Mouse (Mus musculus) midbrain, embryonic 14.5 days (tissue): Measurements from ENCODE around the gene Fkbp5. TPM values are rescaled to one million over a fixed set of nuclear protein-coding genes. Genes with fewer than 3 reads are reported as not detected.
A peak's percentile ranks its signal among the peaks of the same experiment; 100 is the strongest.
"Not testable (repeated sequence)": the region's sequence is repeated elsewhere in the genome, so short reads cannot be mapped to it uniquely, and the experiment has no call there.

ENCODE experiments used
- ATAC-seq: fragments of 200-750 bp; cut with Nextera tagmentation; 2 replicates; pipeline ENCODE4 v1.8.0; 2017; ENCODE audit warnings: moderate number of reproducible peaks, moderate library complexity; ENCODE audit not compliant: low FRiP score, low TSS enrichment
- DNase-seq: peaks from one replicate; pipeline ENCODE4 v3.0.0-alpha.2; 2015
- H3K27ac ChIP-seq: fragments of 300-500 bp; sonication (generic); replicated peaks from 2 replicates; pipeline ENCODE4 v1.5.1; 2014; ENCODE audit warnings: mild to moderate bottlenecking, low read depth, low read length, moderate library complexity
- H3K27me3 ChIP-seq: fragments of 300-500 bp; sonication (generic); 2 replicates; pipeline ENCODE4 v1.6.1; 2014; ENCODE audit warnings: low read length, control low read depth, mixed read lengths; ENCODE audit not compliant: control insufficient read depth, insufficient read depth
- H3K36me3 ChIP-seq: fragments of 300-500 bp; sonication (generic); 2 replicates; pipeline ENCODE4 v1.6.1; 2014; ENCODE audit warnings: low read length, control low read depth; ENCODE audit not compliant: control insufficient read depth, insufficient read depth
- H3K4me1 ChIP-seq: fragments of 300-500 bp; sonication (generic); 2 replicates; pipeline ENCODE4 v1.6.1; 2014; ENCODE audit warnings: mild to moderate bottlenecking, antibody characterized with exemption, low read length, control low read depth; ENCODE audit not compliant: control insufficient read depth, insufficient read depth
- H3K4me2 ChIP-seq: fragments of 300-500 bp; sonication (generic); 2 replicates; pipeline ENCODE4 v1.6.1; 2014; ENCODE audit warnings: mild to moderate bottlenecking, low read length, moderate library complexity
- H3K4me3 ChIP-seq: fragments of 300-500 bp; sonication (generic); replicated peaks from 2 replicates; pipeline ENCODE4 v1.5.1; 2014; ENCODE audit warnings: low read depth, low read length
- H3K9ac ChIP-seq: fragments of 300-500 bp; sonication (generic); replicated peaks from 2 replicates; pipeline ENCODE4 v1.6.1; 2014; ENCODE audit warnings: mild to moderate bottlenecking, low read length, moderate library complexity
- H3K9me3 ChIP-seq: fragments of 300-500 bp; sonication (generic); 2 replicates; pipeline ENCODE4 v1.6.1; 2016; ENCODE audit warnings: low read length, control low read depth, mixed read lengths; ENCODE audit not compliant: control insufficient read depth
- WGBS: fragments of 180-500 bp; shearing (Covaris S2); extraction: QIAGEN DNeasy Blood & Tissue Kit; methylation state at CpG from one replicate; pipeline ENCODE4 v1.1.7; 2014; 5-methylcytosine and 5-hydroxymethylcytosine counted together
- polyA plus RNA-seq: library from polyadenylated mRNA; unstranded; fragments of >200 nt; fragmentation: Nextera tagmentation; extraction: Ambion mirVana; gene quantifications from 2 replicates; pipeline ENCODE4 v1.2.1, GENCODE M21; 2014

Fkbp5 gene
- polyA plus RNA-seq, result 11.6 and 22.2 TPM in 2 replicates

DNA sequence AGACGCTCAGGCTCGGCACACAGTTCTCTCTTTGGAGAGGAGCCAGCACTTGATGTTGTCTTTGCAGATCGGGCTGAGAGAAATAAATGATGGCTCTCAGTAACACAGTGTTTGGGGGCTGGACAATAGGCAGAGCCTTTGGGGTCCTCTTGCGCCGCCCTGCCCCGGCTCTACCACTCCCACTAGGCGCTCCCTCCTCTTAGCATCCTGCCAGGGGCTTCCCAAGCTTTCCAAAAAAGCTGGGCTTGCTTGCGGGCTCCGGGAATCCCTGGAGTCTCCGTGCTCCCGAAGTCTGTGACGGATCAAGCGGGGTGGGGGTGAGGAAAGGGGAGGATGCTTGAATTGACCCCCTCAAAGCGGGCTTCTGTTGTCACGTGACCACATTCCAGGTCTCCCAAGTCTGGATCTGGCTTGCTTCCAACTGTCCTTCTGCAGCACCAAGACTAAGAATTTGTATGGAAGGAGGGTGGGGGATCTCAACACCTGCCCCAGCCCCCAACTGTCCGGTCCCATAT is at the start of gene Fkbp5:
TSS of gene Fkbp5 (minus strand) at position 87 of the 515 bp plus-strand sequence.
- WGBS, result 2% methylated on average over 16 of the region's 16 CpGs
- H3K27ac ChIP-seq, result peak within 1 kb of the TSS; percentile 43; the same call in 1 of the 2 replicates
- peak; percentile 82 for DNase-seq
- H3K27me3 ChIP-seq, result peaks cover 18% of the 10 kb centered on the region; the same call in 1 of the 2 replicates
- peak within 1 kb of the TSS; percentile 47 for H3K9ac ChIP-seq
- H3K9me3 ChIP-seq, result no peaks in the 10 kb centered on the region
- H3K4me1 ChIP-seq, result peaks cover 11% of the 10 kb centered on the region
- H3K4me2 ChIP-seq, result peak within 1 kb of the TSS; percentile 70
- peak; percentile 47 for ATAC-seq
- H3K36me3 ChIP-seq, result no peaks in the 10 kb centered on the region
- H3K4me3 ChIP-seq, result peak within 1 kb of the TSS; percentile 39

- no peak overlapping the region for H3K4me2 ChIP-seq
- H3K4me1 ChIP-seq, result no peaks in the 10 kb centered on the region
- H3K27me3 ChIP-seq, result no peaks in the 10 kb centered on the region
- no peak for DNase-seq
- H3K9me3 ChIP-seq, result no peaks in the 10 kb centered on the region
- H3K36me3 ChIP-seq, result no peaks in the 10 kb centered on the region
- no peak overlapping the region for H3K9ac ChIP-seq
- H3K27ac ChIP-seq, result no peak overlapping the region
- no peak overlapping the region for H3K4me3 ChIP-seq
- no peak for ATAC-seq
These were observed 47.9 kb upstream of the Fkbp5 start for GRCm38 (mm10) chr17:28565181-28565580.

DNA sequence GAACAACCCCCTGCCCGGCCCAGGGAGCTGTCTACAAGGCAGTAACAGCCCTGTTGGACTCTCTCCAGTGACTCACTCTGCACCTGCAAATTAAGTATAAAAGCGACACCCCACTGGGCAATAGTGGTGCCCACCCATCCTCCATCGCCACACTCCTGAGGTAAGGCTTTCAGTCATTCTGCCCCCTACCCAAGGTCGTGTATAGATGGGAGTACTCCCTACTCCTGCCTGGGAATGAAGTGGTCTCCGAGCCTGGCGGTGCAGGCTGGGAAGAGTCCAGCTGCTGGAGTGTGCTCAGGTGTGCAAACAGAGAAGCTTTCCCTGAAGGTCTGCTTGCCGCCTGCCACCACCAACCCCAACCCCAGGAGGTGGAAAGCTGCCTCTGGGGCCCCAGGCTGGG is 44.3 kb upstream of the Fkbp5 start:
- WGBS, result 65% methylated on average over 7 of the region's 7 CpGs
- H3K27me3 ChIP-seq, result no peaks in the 10 kb centered on the region
- no peak overlapping the region for H3K27ac ChIP-seq
- H3K4me2 ChIP-seq, result no peak overlapping the region
- ATAC-seq (no peak), DNase-seq (no peak)
- no peak overlapping the region for H3K9ac ChIP-seq
- H3K4me1 ChIP-seq, result 0 out of 2 replicates have a peak, but pooled peaks cover 3% of the 10 kb centered on the region
- H3K36me3 ChIP-seq, result no peaks in the 10 kb centered on the region
- H3K4me3 ChIP-seq, result no peak overlapping the region
- no peaks in the 10 kb centered on the region for H3K9me3 ChIP-seq

GRCm38 (mm10) chr17:28560598-28560997 is 43.3 kb upstream of the Fkbp5 start, which contains the start of gene Clps:
Gene Clps (minus strand): TSS chr17:28560766.
- WGBS, result 90% methylated on average over 4 of the region's 4 CpGs
- Histone ChIP-seq H3K4me2 (no peak within 1 kb of the TSS), H3K9me3 (no peaks in the 10 kb centered on the region), H3K27me3 (no peaks in the 10 kb centered on the region), H3K27ac (no peak within 1 kb of the TSS), H3K9ac (no peak within 1 kb of the TSS), H3K4me3 (no peak within 1 kb of the TSS), H3K4me1 (0 out of 2 replicates have a peak, but pooled peaks cover 3% of the 10 kb centered on the region), H3K36me3 (no peaks in the 10 kb centered on the region)
- DNase-seq, result no peak
- ATAC-seq, result no peak

DNA sequence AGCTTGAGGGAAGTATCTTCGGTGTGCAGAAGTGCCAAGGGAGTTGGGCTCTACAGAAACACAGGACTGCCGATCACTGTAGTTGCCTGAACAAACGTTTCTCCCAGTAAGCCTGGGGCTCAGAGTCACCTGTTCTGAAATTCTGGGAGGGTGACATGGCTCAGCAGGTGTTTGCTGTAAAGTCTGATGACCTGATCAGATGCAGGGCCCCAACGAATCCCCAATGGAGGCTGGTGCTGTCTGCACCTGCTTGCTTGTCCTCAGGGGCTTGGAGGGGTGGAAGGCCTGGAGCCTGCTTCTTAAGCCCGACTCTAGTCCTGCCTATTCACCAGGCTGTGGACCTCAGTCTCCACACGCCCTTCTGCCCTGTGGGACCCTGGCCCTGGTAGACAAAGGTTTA is 40.4 kb upstream of the Fkbp5 start:
- Histone ChIP-seq H3K9ac (no peak overlapping the region), H3K36me3 (no peaks in the 10 kb centered on the region), H3K4me3 (no peak overlapping the region), H3K4me1 (0 out of 2 replicates have a peak, but pooled peaks cover 3% of the 10 kb centered on the region), H3K9me3 (no peaks in the 10 kb centered on the region), H3K27me3 (no peaks in the 10 kb centered on the region), H3K27ac (no peak overlapping the region), H3K4me2 (no peak overlapping the region)
- DNase-seq (no peak), ATAC-seq (no peak)
- WGBS, result 79% methylated on average over 6 of the region's 6 CpGs

DNA sequence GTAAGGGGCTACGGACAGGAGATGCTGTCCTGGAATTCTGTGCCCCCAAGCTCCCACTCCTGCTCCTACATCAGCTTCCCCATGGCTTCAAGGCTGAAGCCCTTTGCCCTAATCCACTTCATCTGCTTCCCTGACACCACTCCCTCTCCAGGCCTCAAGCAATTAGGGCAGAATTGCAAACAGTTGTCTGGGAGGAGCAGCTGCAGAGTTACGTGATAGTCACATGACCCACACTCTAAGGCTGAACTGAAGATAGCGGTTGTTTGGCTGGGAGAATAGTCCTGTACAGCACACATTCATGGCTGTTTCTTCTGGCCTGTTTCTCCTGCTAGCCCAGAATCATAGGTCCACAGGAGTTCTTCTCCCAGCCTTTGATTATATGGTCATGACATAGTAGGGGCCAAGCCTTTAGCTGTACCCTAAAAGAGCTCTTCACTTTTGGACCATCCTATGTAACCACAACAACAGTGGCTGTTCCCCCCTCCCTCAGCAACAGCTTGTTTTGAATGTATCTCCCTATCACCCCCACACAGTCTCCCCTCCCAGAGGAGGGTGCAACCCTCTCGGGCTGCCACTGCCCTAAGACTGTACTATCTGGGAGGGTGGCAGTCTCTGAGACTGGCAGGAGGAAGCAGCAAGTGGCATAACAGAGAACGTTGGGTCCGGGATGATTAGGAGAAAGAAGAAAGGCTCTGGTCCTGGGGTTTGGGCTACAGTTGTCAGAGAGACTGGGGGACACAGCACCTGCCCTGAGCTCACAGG is 39.5 kb upstream of the Fkbp5 start:
- DNase-seq (peak; percentile 29), ATAC-seq (no peak)
- 58% methylated on average over 6 of the region's 6 CpGs for WGBS

GRCm38 (mm10) chr17:28554021-28554420 is 36.7 kb upstream of the Fkbp5 start:
- not testable (repeated sequence) for H3K27me3 ChIP-seq, H3K4me3 ChIP-seq, H3K9me3 ChIP-seq, H3K4me2 ChIP-seq, H3K4me1 ChIP-seq, DNase-seq, H3K36me3 ChIP-seq, ATAC-seq, H3K27ac ChIP-seq, H3K9ac ChIP-seq
- WGBS, result 91% methylated on average over 4 of the region's 4 CpGs

More for the DNA sequence above, 39.5 kb upstream of the Fkbp5 start:
- no peak overlapping the region for H3K27ac ChIP-seq
- no peak overlapping the region for H3K9ac ChIP-seq
- H3K27me3 ChIP-seq, result no peaks in the 10 kb centered on the region
- H3K36me3 ChIP-seq, result no peaks in the 10 kb centered on the region
- H3K4me2 ChIP-seq, result no peak overlapping the region
- H3K9me3 ChIP-seq, result no peaks in the 10 kb centered on the region
- 0 out of 2 replicates have a peak, but pooled peaks cover 3% of the 10 kb centered on the region for H3K4me1 ChIP-seq
- no peak overlapping the region for H3K4me3 ChIP-seq

- Histone ChIP-seq H3K36me3 (no peaks in the 10 kb centered on the region), H3K27ac (no peak overlapping the region), H3K4me3 (no peak overlapping the region), H3K9ac (no peak overlapping the region), H3K27me3 (no peaks in the 10 kb centered on the region), H3K4me2 (no peak overlapping the region), H3K9me3 (no peaks in the 10 kb centered on the region), H3K4me1 (0 out of 2 replicates have a peak, but pooled peaks cover 3% of the 10 kb centered on the region)
- DNase-seq (peak; percentile 75), ATAC-seq (no peak)
- 5% methylated on average over 14 of the region's 14 CpGs for WGBS
These were observed 35.9 kb upstream of the Fkbp5 start for GRCm38 (mm10) chr17:28553040-28553793.
